Mouse (Mus musculus) skeletal muscle tissue, adult 2 months (tissue): Measurements from ENCODE around the gene 2410015M20Rik.

ENCODE experiments used
- DNase-seq: peaks from one replicate; pipeline ENCODE4 v3.0.0-alpha.2; 2012; ENCODE audit warnings: low read depth, low spot score

The 2410015M20Rik gene

GRCm38 (mm10) chr17:56572939-56573338 is 36.6 kb downstream of the 2410015M20Rik start:
- no peak for DNase-seq

GRCm38 (mm10) chr17:56572154-56572553 is 37.4 kb downstream of the 2410015M20Rik start:
- no peak for DNase-seq

GRCm38 (mm10) chr17:56570287-56570686 is 39.3 kb downstream of the 2410015M20Rik start:
- no peak for DNase-seq

DNA sequence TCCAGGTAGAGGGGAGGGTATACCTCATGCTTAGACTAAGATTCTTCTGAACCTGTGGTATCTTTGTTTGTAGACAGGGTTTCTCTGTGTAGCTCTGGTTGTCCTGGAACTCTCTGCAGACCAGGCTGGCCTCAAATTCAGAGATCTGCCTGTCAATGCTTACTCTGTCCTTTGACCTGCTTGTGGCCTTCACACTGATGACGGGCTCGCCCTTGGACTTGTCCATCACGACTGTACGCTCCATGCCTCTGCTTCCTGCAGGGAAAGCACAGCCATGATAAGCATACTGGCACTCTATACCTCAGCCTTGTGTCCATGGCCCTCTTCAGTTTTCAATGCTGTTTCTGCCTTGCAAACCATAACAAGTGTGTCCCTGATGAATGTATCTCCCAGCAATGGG is 42.2 kb downstream of the 2410015M20Rik start:
- DNase-seq, result no peak

DNA sequence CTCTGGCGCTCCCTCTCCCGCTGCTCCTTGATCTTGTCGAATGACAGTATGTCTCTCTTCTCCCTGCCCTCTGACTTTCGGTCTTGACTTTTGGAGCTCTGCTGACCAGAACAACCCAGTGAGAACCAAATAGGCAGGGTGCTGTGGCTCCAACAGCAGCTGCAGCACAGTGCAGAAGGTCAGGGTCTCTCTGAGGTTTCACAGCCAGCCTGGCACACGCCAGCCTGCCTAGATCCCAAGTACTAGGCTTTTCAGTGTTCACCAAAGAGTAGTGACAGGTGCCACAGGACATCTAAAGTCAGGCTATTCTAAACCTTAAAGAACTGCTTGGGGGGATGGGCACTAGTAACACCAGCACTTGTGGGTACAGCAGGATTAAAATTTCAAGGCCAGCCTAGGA is 42.7 kb downstream of the 2410015M20Rik start:
- no peak for DNase-seq

DNA sequence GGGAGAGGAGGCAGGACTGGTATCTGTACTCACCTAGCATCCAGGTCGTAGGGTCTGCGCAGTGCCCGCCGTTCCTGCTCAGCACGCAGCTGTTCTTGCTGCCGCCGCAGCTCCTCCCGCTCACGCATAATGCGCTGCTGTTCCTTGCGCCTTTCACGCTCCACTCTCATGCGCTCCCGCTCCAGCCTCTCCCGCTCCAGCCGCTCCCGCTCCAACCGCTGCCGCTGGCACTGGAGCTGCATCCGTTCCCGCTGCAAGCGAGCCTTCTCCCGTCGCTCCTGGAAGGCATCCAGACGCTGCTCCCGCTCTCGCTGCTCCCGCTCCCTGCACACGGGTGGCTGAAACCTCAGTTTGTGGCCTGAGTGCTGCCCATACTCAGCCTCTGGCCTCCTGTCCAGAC is 43.3 kb downstream of the 2410015M20Rik start:
- DNase-seq, result no peak

- no peak for DNase-seq
Measured at GRCm38 (mm10) chr17:56561866-56562265, 47.7 kb downstream of the 2410015M20Rik start.

DNA sequence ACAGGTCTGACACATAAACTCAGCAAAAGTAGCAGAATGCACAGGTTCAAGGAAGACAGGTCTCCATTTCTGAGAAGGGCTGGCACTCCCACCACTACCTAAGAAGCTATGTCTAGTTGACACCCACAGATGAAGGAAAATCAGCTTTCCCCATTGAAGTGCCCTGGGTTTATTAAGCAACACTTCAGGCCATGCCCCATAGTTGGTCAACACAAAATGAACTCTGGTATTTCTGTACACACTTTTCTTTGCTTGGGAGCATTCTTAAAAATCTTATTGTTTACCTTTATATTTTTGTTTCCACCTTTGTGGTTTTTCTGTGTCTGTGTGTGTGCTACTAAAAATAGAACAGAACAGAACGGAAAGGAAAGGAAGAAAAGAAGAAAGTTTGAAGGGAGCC is 49.4 kb downstream of the 2410015M20Rik start:
- DNase-seq, result no peak

DNA sequence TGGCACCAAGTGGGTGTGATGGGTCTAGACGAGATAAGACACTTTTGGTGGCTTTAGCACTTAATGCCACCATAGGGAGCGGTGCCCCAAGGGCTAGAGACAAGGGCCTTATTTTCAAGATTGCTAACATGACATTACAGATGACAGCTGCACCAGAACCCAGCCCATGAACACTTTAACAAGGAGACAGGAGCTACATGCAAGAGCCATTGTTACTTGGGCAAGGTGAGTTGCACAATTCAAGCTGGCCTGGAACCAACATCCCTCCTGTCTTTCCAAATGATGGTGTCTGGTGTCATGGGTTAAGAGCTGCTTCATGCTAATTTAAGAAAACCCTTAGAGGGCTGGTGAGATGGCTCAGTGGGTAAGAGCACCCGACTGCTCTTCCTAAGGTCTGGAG is 50.2 kb downstream of the 2410015M20Rik start:
- DNase-seq, result no peak

DNA sequence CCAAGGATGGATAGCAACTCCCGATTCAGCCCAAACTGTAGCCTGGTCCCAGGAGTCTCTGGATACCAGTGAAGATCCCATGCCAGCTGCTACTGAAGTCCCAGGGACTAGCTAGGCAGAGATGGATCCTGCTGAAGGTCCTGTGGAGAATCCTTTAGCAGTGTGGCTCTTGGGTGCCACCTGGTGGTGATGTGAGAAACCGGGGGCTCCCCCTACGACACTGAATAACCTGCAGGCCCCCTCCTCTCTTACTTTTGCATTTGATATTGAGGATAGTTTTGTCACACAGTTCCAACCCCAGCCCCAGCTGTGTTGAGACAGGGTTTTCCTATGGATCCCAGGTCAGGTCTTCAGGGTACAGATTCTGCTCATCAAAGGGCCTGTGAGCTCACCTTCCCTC is 51.1 kb downstream of the 2410015M20Rik start:
- peak; percentile 36 for DNase-seq
